Mouse (Mus musculus): ENCODE measurements around the gene Rnaset2a.
A peak's percentile ranks its signal among the peaks of the same experiment; 100 is the strongest.
"Not testable (repeated sequence)": the region's sequence is repeated elsewhere in the genome, so short reads cannot be mapped to it uniquely, and the experiment has no call there.

Gene Rnaset2a

GRCm38 (mm10) chr17:8147439-8148316 lies at the start of gene Rnaset2a, which contains the start of gene Gm49673:
TSS of gene Rnaset2a (minus strand) at chr17:8148097.
TSS of gene Gm49673 (minus strand) at chr17:8147788.
- peak; percentile 27 for DNase-seq

GRCm38 (mm10) chr17:8197652-8198051 lies 49.8 kb upstream of the Rnaset2a start:
- no peak for DNase-seq

GRCm38 (mm10) chr17:8195685-8196376 lies 47.9 kb upstream of the Rnaset2a start:
- DNase-seq = no peak

GRCm38 (mm10) chr17:8193678-8194077 lies 45.8 kb upstream of the Rnaset2a start:
- no peak for DNase-seq

GRCm38 (mm10) chr17:8184217-8184616 lies 36.3 kb upstream of the Rnaset2a start:
- no peak for DNase-seq

GRCm38 (mm10) chr17:8183815-8184214 lies 35.9 kb upstream of the Rnaset2a start:
- DNase-seq = no peak

GRCm38 (mm10) chr17:8177090-8177489 lies 29.2 kb upstream of the Rnaset2a start:
- no peak for DNase-seq

GRCm38 (mm10) chr17:8171081-8171480 lies 23.2 kb upstream of the Rnaset2a start:
- no peak for DNase-seq

GRCm38 (mm10) chr17:8170331-8170730 lies 22.4 kb upstream of the Rnaset2a start:
- no peak for DNase-seq

GRCm38 (mm10) chr17:8167436-8167835 lies 19.5 kb upstream of the Rnaset2a start:
- not testable (repeated sequence) for DNase-seq

GRCm38 (mm10) chr17:8166454-8166853 lies 18.6 kb upstream of the Rnaset2a start:
- DNase-seq = not testable (repeated sequence)

GRCm38 (mm10) chr17:8165977-8166376 lies 18.1 kb upstream of the Rnaset2a start:
- DNase-seq = not testable (repeated sequence)

- DNase-seq = peak; percentile 63
These were observed 17.7 kb upstream of the Rnaset2a start for GRCm38 (mm10) chr17:8165608-8165945.

- peak; percentile 80 for DNase-seq
These were observed 17.1 kb upstream of the Rnaset2a start, which contains the start of gene Fgfr1op for GRCm38 (mm10) chr17:8164701-8165607. TSS of gene Fgfr1op (plus strand) at chr17:8165501.

GRCm38 (mm10) chr17:8160969-8161368 lies 13.1 kb upstream of the Rnaset2a start:
- DNase-seq = not testable (repeated sequence)

GRCm38 (mm10) chr17:8158627-8159026 lies 10.7 kb upstream of the Rnaset2a start:
- DNase-seq = not testable (repeated sequence)

GRCm38 (mm10) chr17:8155982-8156381 lies 8.1 kb upstream of the Rnaset2a start:
- not testable (repeated sequence) for DNase-seq

GRCm38 (mm10) chr17:8155010-8155409 lies 7.1 kb upstream of the Rnaset2a start:
- DNase-seq = not testable (repeated sequence)

GRCm38 (mm10) chr17:8146931-8147330 lies 966 bp downstream of the Rnaset2a start:
- DNase-seq = not testable (repeated sequence)

- DNase-seq = not testable (repeated sequence)
These were observed 3.9 kb downstream of the Rnaset2a start for GRCm38 (mm10) chr17:8143802-8144673.

GRCm38 (mm10) chr17:8140210-8140609 lies 7.7 kb downstream of the Rnaset2a start:
- DNase-seq = not testable (repeated sequence)

- not testable (repeated sequence) for DNase-seq
These were observed 9.8 kb downstream of the Rnaset2a start for GRCm38 (mm10) chr17:8138116-8138515.
